ENCODE assay signal across 17 mouse cellular contexts in genomic region chr10:118052477-118052876, GRCm38 (mm10).
DNase-seq lines count a peak whose midpoint lies in the region; TF ChIP-seq lines count a peak whose summit lies in the region.
"Had no signal": no experiment of that assay in that cellular context is flagged by ENCODE, and none has a peak within 500 bp of the region (broad histone marks: within the 10 kb centered on the region; RNA-seq: fewer than 3 reads in every experiment).

No protein-coding gene starts in this region.

- no peaks in the 10 kb centered on the region for H3K79me2 ChIP-seq in MEL (ENCODE audit: control insufficient read depth, insufficient read depth, low read length, poor library complexity)

- TF ChIP-seq RAD21 in MEL (IDR thresholded peaks at IDR 0.05; ENCODE audit: low read depth, low read length): no peak

- no peak for TF ChIP-seq EP300 in MEL (IDR thresholded peaks at IDR 0.05; ENCODE audit: low read depth in 1 of 2, low read length in 2 of 2)

- no peaks in the 10 kb centered on the region for H3K36me3 ChIP-seq in E14TG2a.4 (ENCODE audit: insufficient read depth, low read length)
- peaks cover 0 to 15% of the 10 kb centered on the region in 2 experiments; a peak in 2 of 4 replicates for H3K36me3 ChIP-seq in MEL (ENCODE audit: control insufficient read depth in 1 of 2, insufficient read depth in 2 of 2, low read length in 2 of 2)
- H3K36me3 ChIP-seq in megakaryocyte, embryonic 14.5 days (replicated peaks; ENCODE audit: low read length): peaks cover 23% of the 10 kb centered on the region
- H3K36me3 ChIP-seq: heart, embryonic 15.5 days; kidney, embryonic 15.5 days; limb, embryonic 13.5 days; midbrain, embryonic 13.5 days had no signal

- peak overlapping the region; percentile 92 for H3K27ac ChIP-seq in MEL (ENCODE audit: control insufficient read depth, low read depth, low read length)
- H3K27ac ChIP-seq: heart, embryonic 15.5 days; kidney, embryonic 15.5 days; limb, embryonic 13.5 days; midbrain, embryonic 13.5 days had no signal

- DNase-seq in MEL (ENCODE audit: low read depth, low spot score): peak; percentile 92
- peak; percentile 28 for DNase-seq in c-Kit-positive CD71-negative TER-119-negative erythroid progenitor cells, embryonic 14.5 days (ENCODE audit: low read depth)
- DNase-seq in right cerebral cortex, adult 2 months (ENCODE audit: low spot score in 2 of 2): no peak
- DNase-seq in left cerebral cortex, adult 11 months (ENCODE audit: low spot score): no peak
- no peak for DNase-seq in spleen, adult 12 weeks (ENCODE audit: low spot score)
- DNase-seq: cerebellum, postnatal 14 days; embryo, embryonic 11 days; forebrain, postnatal 0 days; kidney, postnatal 4 days; lung, adult 2 months had no signal

- peak overlapping the region; percentile 66 for H3K9ac ChIP-seq in MEL (ENCODE audit: control insufficient read depth, low read depth, low read length, poor library complexity, severe bottlenecking)
- H3K9ac ChIP-seq: forebrain, postnatal 0 days; heart, embryonic 15.5 days; kidney, embryonic 15.5 days; limb, embryonic 13.5 days; midbrain, embryonic 13.5 days had no signal

- TF ChIP-seq POLR2A in MEL (IDR thresholded peaks at IDR 0.05; ENCODE audit: control insufficient read depth in 1 of 2, insufficient read depth in 1 of 2, low read depth in 1 of 2, low read length in 2 of 2, poor library complexity in 1 of 2): 0 out of 4 replicates have a peak, but pooled peaks of 1 of the 2 experiments have one; percentile 49

- H3K9me3 ChIP-seq in E14TG2a.4 (ENCODE audit: low read length): peaks cover 3% of the 10 kb centered on the region
- no peaks in the 10 kb centered on the region for H3K9me3 ChIP-seq in MEL (replicated peaks; ENCODE audit: insufficient read depth, low read length)
- peaks cover 16% of the 10 kb centered on the region for H3K9me3 ChIP-seq in megakaryocyte, embryonic 14.5 days
- H3K9me3 ChIP-seq: heart, embryonic 15.5 days; kidney, embryonic 15.5 days; limb, embryonic 13.5 days; midbrain, embryonic 13.5 days had no signal

- H3K27me3 ChIP-seq in E14TG2a.4 (ENCODE audit: insufficient read depth, low read length) (peaks cover 10% of the 10 kb centered on the region), MEL (ENCODE audit: control insufficient read depth in 1 of 2, insufficient read depth in 2 of 2, low read length in 2 of 2) (no peaks in the 10 kb centered on the region)
- H3K27me3 ChIP-seq in megakaryocyte, embryonic 14.5 days (replicated peaks): no peaks in the 10 kb centered on the region
- H3K27me3 ChIP-seq: heart, embryonic 15.5 days; kidney, embryonic 15.5 days; limb, embryonic 13.5 days; midbrain, embryonic 13.5 days had no signal

- no peak for TF ChIP-seq CTCF in E14TG2a.4 (conservative IDR thresholded peaks at IDR 0.05; ENCODE audit: low read length)
- TF ChIP-seq CTCF in MEL (IDR thresholded peaks at IDR 0.05 in 2 of 3, conservative IDR thresholded peaks at IDR 0.05 in 1 of 3; ENCODE audit: control insufficient read depth in 1 of 3, insufficient read depth in 1 of 3, low read depth in 2 of 3, low read length in 3 of 3, poor library complexity in 1 of 3, severe bottlenecking in 1 of 3): no peak

- peaks cover 8% of the 10 kb centered on the region for H3K4me1 ChIP-seq in E14TG2a.4 (replicated peaks; ENCODE audit: low read depth, low read length)
- peaks cover 3 to 17% of the 10 kb centered on the region in 2 experiments; a peak in 2 of 4 replicates for H3K4me1 ChIP-seq in MEL (ENCODE audit: control insufficient read depth in 1 of 2, insufficient read depth in 2 of 2, low read length in 2 of 2)
- peaks cover 51% of the 10 kb centered on the region for H3K4me1 ChIP-seq in megakaryocyte, embryonic 14.5 days
- H3K4me1 ChIP-seq: kidney, embryonic 15.5 days had no signal

- 0 out of 2 replicates have a peak overlapping the region, but pooled peaks have one; percentile 3 for H3K4me3 ChIP-seq in E14TG2a.4 (replicated peaks; ENCODE audit: low read length)
- peak overlapping the region; percentile 50 to 55 for H3K4me3 ChIP-seq in MEL (ENCODE audit: control insufficient read depth in 1 of 2, insufficient read depth in 1 of 2, low read depth in 2 of 2, low read length in 2 of 2)
- peak overlapping the region; percentile 46 for H3K4me3 ChIP-seq in megakaryocyte, embryonic 14.5 days (replicated peaks)
- H3K4me3 ChIP-seq: heart, embryonic 15.5 days; kidney, embryonic 15.5 days; limb, embryonic 13.5 days; midbrain, embryonic 13.5 days; myocyte had no signal

TF ChIP-seq in MEL, 35 proteins besides CTCF, POLR2A, EP300 and RAD21:
- TF ChIP-seq NELFE (IDR thresholded peaks at IDR 0.05; ENCODE audit: low read depth, low read length) (0 out of 2 replicates have a peak, but pooled peaks have one; percentile 1), MXI1 (IDR thresholded peaks at IDR 0.05; ENCODE audit: low read depth, low read length) (peak; percentile 66), TCF12 (IDR thresholded peaks at IDR 0.05; ENCODE audit: low read depth, low read length) (no peak), ETS1 (IDR thresholded peaks at IDR 0.05; ENCODE audit: low read depth, low read length) (no peak), ZMIZ1 (IDR thresholded peaks at IDR 0.05; ENCODE audit: low read depth, low read length) (no peak), MYC (IDR thresholded peaks at IDR 0.05; ENCODE audit: low read depth, low read length) (peak; percentile 84; the same call in 1 of the 2 replicates), CHD2 (IDR thresholded peaks at IDR 0.05; ENCODE audit: low read length) (no peak), ZC3H11A (IDR thresholded peaks at IDR 0.05; ENCODE audit: low read depth, low read length) (no peak), CHD1 (IDR thresholded peaks at IDR 0.05; ENCODE audit: low read depth, low read length) (no peak), MAX (IDR thresholded peaks at IDR 0.05; ENCODE audit: low read length) (peak; percentile 87), TBP (IDR thresholded peaks at IDR 0.05; ENCODE audit: low read depth, low read length) (peak; percentile 73), GABPA (IDR thresholded peaks at IDR 0.05; ENCODE audit: low read depth, low read length) (no peak), MAFK (IDR thresholded peaks at IDR 0.05; ENCODE audit: borderline replicate concordance, low read depth, low read length) (no peak)

Comparison
In these comparisons a context has a peak if more than half of its experiments do, and no peak if none do; other contexts are left out.
1. DNase-seq: peak in MEL (single experiment) and c-Kit-positive CD71-negative TER-119-negative erythroid progenitor cells, embryonic 14.5 days (single experiment); none in right cerebral cortex, adult 2 months (0 of 2), left cerebral cortex, adult 11 months (single experiment) and spleen, adult 12 weeks (single experiment).
2. Peak in every context shown above with its lines, with median percentiles within 50 percentile points of each other: H3K4me3 ChIP-seq.